In genomic region chr2:60939957-60940356, GRCm38 (mm10) we compare ENCODE assay signal across 9 mouse cellular contexts. TPM values are rescaled to one million over a fixed set of nuclear protein-coding genes. Genes with fewer than 3 reads are reported as not detected.
DNase-seq lines count a peak whose midpoint lies in the region; ATAC-seq lines count a peak whose summit lies in the region.
"Had no signal": no experiment of that assay in that cellular context is flagged by ENCODE, and none has a peak within 500 bp of the region (broad histone marks: within the 10 kb centered on the region; RNA-seq: fewer than 3 reads in every experiment).

No protein-coding gene starts in this region.

- H3K4me3 ChIP-seq in hindbrain, embryonic 16.5 days (ENCODE audit: low read length), result no peak overlapping the region
- no peak overlapping the region for H3K4me3 ChIP-seq in hindbrain, embryonic 10.5 days
- H3K4me3 ChIP-seq in megakaryocyte, embryonic 14.5 days (replicated peaks), result peak overlapping the region; percentile 62
- H3K4me3 ChIP-seq in intestine, embryonic 16.5 days (ENCODE audit: low read length), result peak overlapping the region; percentile 18; the same call in 1 of the 2 replicates
- H3K4me3 ChIP-seq: limb, embryonic 12.5 days had no signal

- DNase-seq in hindbrain, embryonic 10.5 days (ENCODE audit: low spot score), result no peak
- DNase-seq in retina, embryonic 14.5 days (ENCODE audit: low spot score), result no peak
- DNase-seq in adrenal gland, adult 8-10 months, result no peak
- DNase-seq: right cerebral cortex, postnatal 4 days had no signal

- H3K27ac ChIP-seq in hindbrain, embryonic 16.5 days (ENCODE audit: low read depth, low read length), result no peak overlapping the region
- no peak overlapping the region for H3K27ac ChIP-seq in hindbrain, embryonic 10.5 days
- peak overlapping the region; percentile 68 for H3K27ac ChIP-seq in intestine, embryonic 16.5 days (ENCODE audit: low read length)

- 75% methylated on average over 2 of the region's 2 CpGs for WGBS in hindbrain, embryonic 16.5 days
- WGBS in hindbrain, embryonic 10.5 days, result 84% methylated on average over 2 of the region's 2 CpGs
- 59% methylated on average over 2 of the region's 2 CpGs for WGBS in intestine, embryonic 16.5 days

- no peaks in the 10 kb centered on the region for H3K36me3 ChIP-seq in hindbrain, embryonic 16.5 days (ENCODE audit: control insufficient read depth, insufficient read depth, low read length)
- no peaks in the 10 kb centered on the region for H3K36me3 ChIP-seq in hindbrain, embryonic 10.5 days
- no peaks in the 10 kb centered on the region for H3K36me3 ChIP-seq in megakaryocyte, embryonic 14.5 days (replicated peaks; ENCODE audit: low read length)
- H3K36me3 ChIP-seq in intestine, embryonic 16.5 days (ENCODE audit: control insufficient read depth, insufficient read depth, low read length), result no peaks in the 10 kb centered on the region
- H3K36me3 ChIP-seq: limb, embryonic 12.5 days had no signal

- no peaks in the 10 kb centered on the region for H3K9me3 ChIP-seq in hindbrain, embryonic 16.5 days (ENCODE audit: control insufficient read depth, low read length)
- H3K9me3 ChIP-seq in hindbrain, embryonic 10.5 days, result no peaks in the 10 kb centered on the region
- H3K9me3 ChIP-seq in megakaryocyte, embryonic 14.5 days, result no peaks in the 10 kb centered on the region
- no peaks in the 10 kb centered on the region for H3K9me3 ChIP-seq in intestine, embryonic 16.5 days (ENCODE audit: control insufficient read depth, low read length)
- H3K9me3 ChIP-seq: limb, embryonic 12.5 days had no signal

- H3K4me1 ChIP-seq in hindbrain, embryonic 16.5 days (ENCODE audit: control insufficient read depth, insufficient read depth, low read depth, low read length), result peaks cover 4% of the 10 kb centered on the region
- H3K4me1 ChIP-seq in hindbrain, embryonic 10.5 days (replicated peaks), result 0 out of 2 replicates have a peak, but pooled peaks cover 5% of the 10 kb centered on the region
- H3K4me1 ChIP-seq in megakaryocyte, embryonic 14.5 days, result peaks cover 16% of the 10 kb centered on the region
- peaks cover 3% of the 10 kb centered on the region for H3K4me1 ChIP-seq in intestine, embryonic 16.5 days (ENCODE audit: control insufficient read depth, insufficient read depth, low read length)

- H3K4me2 ChIP-seq in hindbrain, embryonic 16.5 days (ENCODE audit: low read length), result 0 out of 2 replicates have a peak overlapping the region, but pooled peaks have one; percentile 15
- H3K4me2 ChIP-seq in intestine, embryonic 16.5 days (ENCODE audit: low read depth, low read length), result peak overlapping the region; percentile 42

- no peaks in the 10 kb centered on the region for H3K27me3 ChIP-seq in hindbrain, embryonic 16.5 days (replicated peaks; ENCODE audit: control insufficient read depth, insufficient read depth, low read length)
- H3K27me3 ChIP-seq in hindbrain, embryonic 10.5 days (ENCODE audit: insufficient read depth, poor library complexity, severe bottlenecking), result no peaks in the 10 kb centered on the region
- H3K27me3 ChIP-seq in megakaryocyte, embryonic 14.5 days (replicated peaks), result no peaks in the 10 kb centered on the region
- H3K27me3 ChIP-seq in intestine, embryonic 16.5 days (replicated peaks; ENCODE audit: control insufficient read depth, insufficient read depth, low read length), result no peaks in the 10 kb centered on the region
- H3K27me3 ChIP-seq: limb, embryonic 12.5 days had no signal

- H3K9ac ChIP-seq in hindbrain, embryonic 16.5 days (ENCODE audit: low read depth, low read length), result no peak overlapping the region
- no peak overlapping the region for H3K9ac ChIP-seq in intestine, embryonic 16.5 days (ENCODE audit: low read depth, low read length)
- H3K9ac ChIP-seq: limb, embryonic 12.5 days had no signal

- ATAC-seq in hindbrain, embryonic 16.5 days, result no peak
- ATAC-seq in megakaryocyte, adult 5-6 weeks (ENCODE audit: poor library complexity, severe bottlenecking), result no peak
- peak; percentile 44; the same call in 1 of the 2 replicates for ATAC-seq in intestine, embryonic 16.5 days

RNA-seq across cellular contexts. Expression of gene Rbms1, which starts 23.0 kb away (rescaled TPM):
- polyA plus RNA-seq in hindbrain, embryonic 16.5 days (2015; fragmentation: Nextera tagmentation; extraction: Ambion mirVana), result 64.7 and 79.0 TPM in 2 replicates
- polyA plus RNA-seq in hindbrain, embryonic 10.5 days (2016; fragmentation: Nextera tagmentation; extraction: Ambion mirVana), result 69.7 and 82.1 TPM in 2 replicates
- polyA plus RNA-seq in megakaryocyte, embryonic 14.5 days (2012; ENCODE audit: insufficient read depth, low replicate concordance), result 22.6 and 26.7 TPM in 2 replicates
- 110 and 115 TPM in 2 replicates for total RNA-seq in megakaryocyte, adult 5-6 weeks (2015)
- 97.8 and 105 TPM in 2 replicates for total RNA-seq in megakaryocyte, adult 5-6 weeks (2017)
- polyA plus RNA-seq in intestine, embryonic 16.5 days (2015; fragmentation: Nextera tagmentation; extraction: Ambion mirVana), result 66.8 and 72.2 TPM in 2 replicates
- 10 to 100 TPM; 40.6 to 71.6 (median 53.7) TPM for total RNA-seq in adrenal gland, adult 8-10 months (2022)

Comparison
In these comparisons a context has a peak if more than half of its experiments do, and no peak if none do; other contexts are left out.
1. H3K4me3 ChIP-seq: peak in megakaryocyte, embryonic 14.5 days (single experiment) and intestine, embryonic 16.5 days (single experiment); none in hindbrain, embryonic 16.5 days (single experiment) and hindbrain, embryonic 10.5 days (single experiment).